In genomic region chr15:79368313-79368811, GRCm38 (mm10) we compare ENCODE assay signal across 8 mouse cellular contexts. TPM values are rescaled to one million over a fixed set of nuclear protein-coding genes. Genes with fewer than 3 reads are reported as not detected.
A peak's percentile ranks its signal among the peaks of the same experiment; 100 is the strongest.
DNase-seq lines count a peak whose midpoint lies in the region; ATAC-seq and TF ChIP-seq lines count a peak whose summit lies in the region.

No protein-coding gene starts in this region.

- peak; percentile 80 for ATAC-seq in heart, postnatal 0 days (ENCODE audit: insufficient read depth, low read depth)
- ATAC-seq in granulocyte monocyte progenitor cell, adult 5-6 weeks (replicated peaks; ENCODE audit: poor library complexity, severe bottlenecking): no peak
- no peak for ATAC-seq in erythroid progenitor cell, adult 5-6 weeks (replicated peaks; ENCODE audit: low FRiP score, poor library complexity, severe bottlenecking)

- H3K9me3 ChIP-seq in heart, postnatal 0 days (replicated peaks; ENCODE audit: control insufficient read depth, low read length): no peaks in the 10 kb centered on the region

- H3K4me2 ChIP-seq in heart, postnatal 0 days (ENCODE audit: low read depth, low read length): no peak overlapping the region

- H3K27ac ChIP-seq in heart, postnatal 0 days (ENCODE audit: low read depth): peak overlapping the region; percentile 88

- DNase-seq in urinary bladder, adult 18-20 months (ENCODE audit: low spot score in 2 of 2): peak; percentile 77 to 85
- no peak for DNase-seq in urinary bladder, postnatal 10 days (ENCODE audit: low spot score)
- DNase-seq in heart, postnatal 0 days (ENCODE audit: low spot score): peak; percentile 76
- DNase-seq in kidney, postnatal 4 days: peak; percentile 53 to 72
- DNase-seq in skeletal muscle tissue, adult 2 months (ENCODE audit: low read depth, low spot score): peak; percentile 66
- DNase-seq in thymus, postnatal 25 days: no peak

- H3K36me3 ChIP-seq in heart, postnatal 0 days (replicated peaks; ENCODE audit: control insufficient read depth, insufficient read depth, low read length): peaks cover 87% of the 10 kb centered on the region

- 39% methylated on average over 14 of the region's 14 CpGs for WGBS in heart, postnatal 0 days

- no peak overlapping the region for H3K4me3 ChIP-seq in heart, postnatal 0 days (ENCODE audit: low read depth, low read length)

- H3K4me1 ChIP-seq in heart, postnatal 0 days (ENCODE audit: control insufficient read depth, insufficient read depth): 0 out of 2 replicates have a peak, but pooled peaks cover 3% of the 10 kb centered on the region

- TF ChIP-seq CTCF in heart, postnatal 0 days (IDR thresholded peaks at IDR 0.05; ENCODE audit: low read depth): no peak

- H3K27me3 ChIP-seq in heart, postnatal 0 days (ENCODE audit: control insufficient read depth, insufficient read depth, low read length): no peaks in the 10 kb centered on the region

- no peak overlapping the region for H3K9ac ChIP-seq in heart, postnatal 0 days (replicated peaks; ENCODE audit: low read depth, low read length)

- TF ChIP-seq EP300 in heart, postnatal 0 days (IDR thresholded peaks at IDR 0.05; ENCODE audit: low read depth): no peak

RNA-seq across cellular contexts. Expression of gene Maff, which starts 21.9 kb away (rescaled TPM):
- 12.9 and 19.4 TPM in 2 replicates for total RNA-seq in heart, postnatal 0 days (2014; rRNA removed; ENCODE audit: low replicate concordance)
- polyA plus RNA-seq in heart, postnatal 0 days (2015; fragmentation: Nextera tagmentation; extraction: Ambion mirVana): 1.8 and 2.9 TPM in 2 replicates
- total RNA-seq in granulocyte monocyte progenitor cell, adult 5-6 weeks (2014; fragmentation: Nextera tagmentation): 0.41 TPM in 1 of 2 replicates, not detected in the other
- 2.8 TPM in 2 replicates for total RNA-seq in granulocyte monocyte progenitor cell, adult 5-6 weeks (2017)
- not detected in 2 replicates for total RNA-seq in erythroid progenitor cell, adult 5-6 weeks (2015; ENCODE audit: low replicate concordance)
- total RNA-seq in erythroid progenitor cell, adult 5-6 weeks (2017; ENCODE audit: low replicate concordance): not detected in 2 replicates

RNA-seq across cellular contexts. Expression of gene Tmem184b, which starts 35.0 kb away (rescaled TPM):
- 70.6 and 111 TPM in 2 replicates for total RNA-seq in heart, postnatal 0 days (2014; rRNA removed; ENCODE audit: low replicate concordance)
- 31.8 and 32.7 TPM in 2 replicates for polyA plus RNA-seq in heart, postnatal 0 days (2015; fragmentation: Nextera tagmentation; extraction: Ambion mirVana)
- 19.7 and 30.2 TPM in 2 replicates for total RNA-seq in granulocyte monocyte progenitor cell, adult 5-6 weeks (2014; fragmentation: Nextera tagmentation)
- 2.6 and 6.4 TPM in 2 replicates for total RNA-seq in granulocyte monocyte progenitor cell, adult 5-6 weeks (2017)
- total RNA-seq in erythroid progenitor cell, adult 5-6 weeks (2015; ENCODE audit: low replicate concordance): 0.84 and 3.6 TPM in 2 replicates
- total RNA-seq in erythroid progenitor cell, adult 5-6 weeks (2017; ENCODE audit: low replicate concordance): 0.39 TPM in 1 of 2 replicates, not detected in the other

RNA-seq across cellular contexts. Expression of gene Pla2g6, which starts 40.2 kb away (rescaled TPM):
- total RNA-seq in heart, postnatal 0 days (2014; rRNA removed; ENCODE audit: low replicate concordance): 14.1 and 20.3 TPM in 2 replicates
- 7.1 and 7.9 TPM in 2 replicates for polyA plus RNA-seq in heart, postnatal 0 days (2015; fragmentation: Nextera tagmentation; extraction: Ambion mirVana)
- total RNA-seq in granulocyte monocyte progenitor cell, adult 5-6 weeks (2014; fragmentation: Nextera tagmentation): 15.3 and 20.4 TPM in 2 replicates
- 9.2 and 13.0 TPM in 2 replicates for total RNA-seq in granulocyte monocyte progenitor cell, adult 5-6 weeks (2017)
- total RNA-seq in erythroid progenitor cell, adult 5-6 weeks (2015; ENCODE audit: low replicate concordance): 3.8 and 4.3 TPM in 2 replicates
- total RNA-seq in erythroid progenitor cell, adult 5-6 weeks (2017; ENCODE audit: low replicate concordance): 2.1 and 7.5 TPM in 2 replicates

Comparison
In these comparisons a context has a peak if more than half of its experiments do, and no peak if none do; other contexts are left out.
1. DNase-seq: peak in urinary bladder, adult 18-20 months (2 of 2), heart, postnatal 0 days (single experiment), kidney, postnatal 4 days (2 of 2) and skeletal muscle tissue, adult 2 months (single experiment); none in urinary bladder, postnatal 10 days (single experiment) and thymus, postnatal 25 days (single experiment).